Mouse (Mus musculus) kidney, postnatal 0 days (tissue): ENCODE results near the gene Prpf3. TPM values are rescaled to one million over a fixed set of nuclear protein-coding genes. Genes with fewer than 3 reads are reported as not detected.
A peak's percentile ranks its signal among the peaks of the same experiment; 100 is the strongest.

ENCODE experiments used
- ATAC-seq: fragments of 200-750 bp; cut with Nextera tagmentation; replicated peaks from 2 replicates; pipeline ENCODE4 v1.8.0; 2017; ENCODE audit warnings: low read depth, moderate number of reproducible peaks, moderate TSS enrichment, moderate library complexity; ENCODE audit not compliant: low FRiP score
- DNase-seq: peaks from one replicate; pipeline ENCODE4 v3.0.0-alpha.2; 2016; ENCODE audit warnings: low spot score
- H3K27ac ChIP-seq: fragments of 300-500 bp; sonication (generic); 2 replicates; pipeline ENCODE4 v1.5.1; 2014; ENCODE audit warnings: mild to moderate bottlenecking
- H3K27me3 ChIP-seq: fragments of 300-500 bp; sonication (generic); 2 replicates; pipeline ENCODE4 v1.6.1; 2014; ENCODE audit warnings: low read length, mixed read lengths; ENCODE audit not compliant: insufficient read depth
- H3K36me3 ChIP-seq: fragments of 300-500 bp; sonication (generic); 2 replicates; pipeline ENCODE4 v1.6.1; 2014; ENCODE audit warnings: low read length, mixed read lengths; ENCODE audit not compliant: insufficient read depth
- H3K4me1 ChIP-seq: fragments of 300-500 bp; sonication (generic); replicated peaks from 2 replicates; pipeline ENCODE4 v1.6.1; 2014; ENCODE audit warnings: antibody characterized with exemption, low read length, mixed read lengths; ENCODE audit not compliant: insufficient read depth
- H3K4me2 ChIP-seq: fragments of 300-500 bp; sonication (generic); 2 replicates; pipeline ENCODE4 v1.6.1; 2014; ENCODE audit warnings: mild to moderate bottlenecking, low read length, moderate library complexity, mixed read lengths
- H3K4me3 ChIP-seq: fragments of 300-500 bp; sonication (generic); replicated peaks from 2 replicates; pipeline ENCODE4 v1.5.1; 2014; ENCODE audit warnings: low read depth, low read length
- H3K9ac ChIP-seq: fragments of 300-500 bp; sonication (generic); 2 replicates; pipeline ENCODE4 v1.6.1; 2014; ENCODE audit warnings: low read depth, low read length
- H3K9me3 ChIP-seq: fragments of 300-500 bp; sonication (generic); replicated peaks from 2 replicates; pipeline ENCODE4 v1.6.1; 2016; ENCODE audit warnings: low read length, inconsistent platforms, mixed read lengths
- CTCF ChIP-seq: IDR thresholded peaks from 2 replicates; pipeline ENCODE4 v1.5.1; 2016; ENCODE audit warnings: antibody characterized with exemption, low read depth, mild to moderate bottlenecking, moderate library complexity
- WGBS: fragments of 180-500 bp; shearing (Covaris S2); extraction: QIAGEN DNeasy Blood & Tissue Kit; methylation state at CpG from one replicate; pipeline ENCODE4 v1.1.7; 2014; 5-methylcytosine and 5-hydroxymethylcytosine counted together
- polyA plus RNA-seq: library from polyadenylated mRNA; unstranded; fragments of >200 nt; fragmentation: Nextera tagmentation; extraction: Ambion mirVana; gene quantifications from 2 replicates; pipeline ENCODE4 v1.2.1, GENCODE M21; 2015

Gene Prpf3
- polyA plus RNA-seq, 1 experiment from 2014 or later, result 31.2 TPM

DNA sequence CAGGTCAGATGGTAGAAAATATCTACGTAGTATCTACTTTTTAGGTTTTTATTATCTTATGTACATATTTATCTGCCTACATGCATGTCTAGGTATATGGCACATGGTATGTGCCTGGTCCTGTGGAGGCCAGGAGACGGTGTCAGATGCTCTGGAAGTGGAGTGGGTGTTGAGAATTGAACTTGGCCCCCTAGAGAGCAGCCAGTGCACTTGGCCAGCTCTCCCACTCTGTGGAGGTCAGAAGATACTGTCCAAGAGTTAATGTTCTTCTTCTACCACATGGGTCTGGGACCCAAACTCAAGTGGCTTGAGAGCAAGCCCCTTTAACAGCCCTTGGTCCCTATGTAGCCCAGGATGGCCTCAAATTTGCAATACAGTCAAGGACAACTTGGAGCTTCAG lies 11.7 kb upstream of the Prpf3 start:
- Histone ChIP-seq H3K27me3 (no peaks in the 10 kb centered on the region), H3K4me2 (no peak overlapping the region), H3K4me1 (no peaks in the 10 kb centered on the region; the same call in 1 of the 2 replicates), H3K9ac (no peak overlapping the region), H3K27ac (no peak overlapping the region), H3K4me3 (no peak overlapping the region), H3K36me3 (peaks cover 19% of the 10 kb centered on the region; the same call in 1 of the 2 replicates), H3K9me3 (no peaks in the 10 kb centered on the region)
- 98% methylated on average over 2 of the region's 2 CpGs for WGBS
- no peak for ATAC-seq
- DNase-seq, result no peak
- no peak for TF ChIP-seq CTCF

DNA sequence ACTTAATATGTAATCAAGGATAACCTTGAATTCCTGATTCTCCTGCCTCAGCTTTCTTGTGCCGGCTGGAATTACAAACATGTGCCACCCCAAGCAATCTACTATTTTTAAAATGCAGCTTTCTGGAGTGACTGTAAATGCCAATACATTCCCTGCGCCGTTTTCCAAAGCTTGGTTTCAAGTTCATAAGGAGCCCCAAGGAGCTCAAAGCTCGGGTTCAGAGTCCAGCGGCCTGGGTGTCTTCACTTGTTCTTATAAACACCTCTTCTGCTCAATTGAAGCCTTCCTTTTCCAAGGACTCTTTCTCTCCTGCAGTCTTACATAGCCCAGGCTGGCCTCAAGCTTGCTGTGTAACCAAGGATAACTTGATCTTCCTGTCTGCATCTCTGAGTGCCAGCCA lies 10.4 kb upstream of the Prpf3 start:
- H3K4me2 ChIP-seq, result no peak overlapping the region
- H3K9me3 ChIP-seq, result no peaks in the 10 kb centered on the region
- no peaks in the 10 kb centered on the region for H3K4me1 ChIP-seq
- no peak for TF ChIP-seq CTCF
- no peak overlapping the region for H3K27ac ChIP-seq
- no peaks in the 10 kb centered on the region for H3K27me3 ChIP-seq
- no peak overlapping the region for H3K9ac ChIP-seq
- H3K36me3 ChIP-seq, result peaks cover 19% of the 10 kb centered on the region; the same call in 1 of the 2 replicates
- ATAC-seq (no peak), DNase-seq (no peak)
- WGBS, result 89% methylated on average over 5 of the region's 5 CpGs
- no peak overlapping the region for H3K4me3 ChIP-seq

DNA sequence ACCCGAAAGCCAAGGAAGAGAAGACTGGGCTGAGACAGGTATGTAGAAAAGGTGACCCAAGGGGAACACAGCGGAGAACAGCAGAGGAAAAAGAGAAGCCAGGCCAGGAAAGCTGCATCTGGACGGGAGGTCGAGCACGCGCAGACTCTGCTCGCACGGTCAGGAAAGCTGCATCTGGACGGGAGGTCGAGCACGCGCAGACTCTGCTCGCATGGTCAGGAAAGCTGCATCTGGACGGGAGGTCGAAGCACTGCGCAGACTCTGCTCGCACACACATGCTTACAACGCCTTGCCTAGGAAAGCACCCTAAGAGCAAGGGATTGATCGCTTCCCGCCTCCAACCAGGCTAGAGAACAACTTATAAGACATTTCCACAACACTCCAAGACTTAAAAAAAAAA lies 9.9 kb upstream of the Prpf3 start:
- peaks cover 19% of the 10 kb centered on the region; the same call in 1 of the 2 replicates for H3K36me3 ChIP-seq
- ATAC-seq, result no peak
- H3K4me3 ChIP-seq, result no peak overlapping the region
- no peaks in the 10 kb centered on the region for H3K9me3 ChIP-seq
- H3K27ac ChIP-seq, result no peak overlapping the region
- no peaks in the 10 kb centered on the region for H3K4me1 ChIP-seq
- no peak for DNase-seq
- WGBS, result 92% methylated on average over 20 of the region's 20 CpGs
- no peaks in the 10 kb centered on the region for H3K27me3 ChIP-seq
- H3K4me2 ChIP-seq, result no peak overlapping the region
- no peak for TF ChIP-seq CTCF
- no peak overlapping the region for H3K9ac ChIP-seq

DNA sequence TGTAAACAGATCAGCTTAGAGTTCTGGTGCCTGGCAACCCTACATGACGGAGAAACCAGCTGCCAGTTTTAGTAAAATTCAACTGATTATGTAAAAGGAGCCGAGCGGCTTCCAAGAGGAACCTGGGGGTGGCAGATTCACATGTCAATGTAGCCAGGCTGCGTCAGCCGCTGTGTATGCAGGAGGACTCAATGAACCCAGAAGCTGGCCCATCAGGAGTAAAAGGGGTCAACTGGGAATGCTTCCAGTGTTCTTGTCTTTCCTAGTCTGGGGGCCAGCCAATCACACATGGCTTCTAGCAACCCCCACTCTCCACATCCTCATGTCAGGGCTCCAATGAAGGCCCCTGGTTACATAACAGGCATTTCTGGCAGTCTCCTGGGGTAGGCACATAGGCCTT lies 9.4 kb upstream of the Prpf3 start:
- no peak overlapping the region for H3K4me2 ChIP-seq
- no peak overlapping the region for H3K4me3 ChIP-seq
- ATAC-seq, result no peak
- WGBS, result 69% methylated on average over 5 of the region's 5 CpGs
- no peaks in the 10 kb centered on the region for H3K4me1 ChIP-seq
- H3K9me3 ChIP-seq, result no peaks in the 10 kb centered on the region
- no peak for TF ChIP-seq CTCF
- H3K36me3 ChIP-seq, result peaks cover 19% of the 10 kb centered on the region; the same call in 1 of the 2 replicates
- no peak overlapping the region for H3K27ac ChIP-seq
- no peak for DNase-seq
- H3K9ac ChIP-seq, result no peak overlapping the region
- no peaks in the 10 kb centered on the region for H3K27me3 ChIP-seq

DNA sequence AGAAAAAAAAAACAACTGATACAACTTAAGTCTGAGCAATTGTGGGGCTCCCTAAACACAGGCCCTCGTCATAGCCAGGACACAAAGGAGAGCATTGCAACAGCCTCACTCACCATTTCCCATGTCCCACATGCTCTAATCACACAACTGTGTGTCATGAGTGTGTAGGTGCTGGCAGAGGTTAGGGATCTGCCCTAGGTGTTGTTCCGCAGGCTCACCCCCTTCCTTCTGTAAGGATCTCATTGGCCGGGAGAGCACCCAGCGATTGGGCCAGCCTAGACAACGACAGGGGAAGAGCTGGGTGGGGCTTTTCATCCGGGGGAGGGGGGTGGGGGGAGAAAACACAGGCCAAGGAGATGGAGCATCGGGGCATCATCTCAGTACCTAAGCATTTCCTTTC lies 7.9 kb upstream of the Prpf3 start:
- 65% methylated on average over 7 of the region's 7 CpGs for WGBS
- Histone ChIP-seq H3K4me1 (no peaks in the 10 kb centered on the region), H3K9me3 (no peaks in the 10 kb centered on the region), H3K27me3 (no peaks in the 10 kb centered on the region), H3K4me3 (no peak overlapping the region), H3K36me3 (peaks cover 12% of the 10 kb centered on the region; the same call in 1 of the 2 replicates), H3K27ac (no peak overlapping the region), H3K4me2 (no peak overlapping the region), H3K9ac (no peak overlapping the region)
- DNase-seq, result no peak
- no peak for ATAC-seq
- TF ChIP-seq CTCF, result no peak

DNA sequence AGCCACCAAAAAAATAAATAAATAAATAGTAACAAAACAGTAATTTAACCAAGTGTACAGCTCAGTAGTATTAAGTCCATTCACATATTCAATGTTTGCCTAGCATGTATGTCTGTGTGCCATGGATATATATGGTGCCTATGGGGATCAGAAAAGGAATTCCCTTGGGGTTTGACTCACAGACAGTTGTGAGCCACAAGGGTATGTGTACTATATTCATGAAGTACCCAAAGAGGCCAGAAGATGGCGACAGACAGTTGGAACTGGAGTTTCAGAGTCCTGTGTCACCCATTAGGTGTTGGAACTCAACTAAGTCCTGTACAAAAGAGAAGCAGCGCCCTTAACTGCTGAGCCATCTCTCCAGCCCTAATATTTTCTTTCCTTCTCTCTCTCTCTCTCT lies 6.1 kb upstream of the Prpf3 start:
- DNase-seq (peak; percentile 89), ATAC-seq (peak; percentile 68; the same call in 1 of the 2 replicates)
- WGBS, result 45% methylated on average over 2 of the region's 2 CpGs
- peak; percentile 91 for TF ChIP-seq CTCF
- H3K9ac ChIP-seq, result no peak overlapping the region
- H3K27me3 ChIP-seq, result no peaks in the 10 kb centered on the region
- no peak overlapping the region for H3K27ac ChIP-seq
- H3K36me3 ChIP-seq, result 0 out of 2 replicates have a peak, but pooled peaks cover 10% of the 10 kb centered on the region
- no peak overlapping the region for H3K4me2 ChIP-seq
- H3K9me3 ChIP-seq, result no peaks in the 10 kb centered on the region
- H3K4me3 ChIP-seq, result no peak overlapping the region
- no peaks in the 10 kb centered on the region for H3K4me1 ChIP-seq

DNA sequence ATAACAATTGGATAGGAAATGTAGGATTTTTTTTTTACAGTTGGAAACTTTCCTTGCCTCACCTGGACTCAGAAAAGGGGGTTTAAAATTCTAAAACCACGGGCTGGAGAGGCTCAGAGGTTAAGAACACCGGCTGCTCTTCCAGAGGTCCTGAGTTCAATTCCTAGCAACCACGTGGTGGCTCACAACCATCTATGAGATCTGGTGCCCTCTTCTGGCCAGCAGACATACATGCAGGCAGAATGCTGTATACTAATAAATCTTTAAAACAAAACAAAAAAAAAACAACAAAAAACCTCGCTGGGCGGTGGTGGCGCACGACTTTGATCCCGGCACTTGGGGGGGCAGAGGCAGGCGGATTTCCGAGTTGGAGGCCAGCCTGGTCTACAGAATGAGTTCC lies 5.5 kb upstream of the Prpf3 start:
- no peaks in the 10 kb centered on the region for H3K9me3 ChIP-seq
- H3K36me3 ChIP-seq, result 0 out of 2 replicates have a peak, but pooled peaks cover 10% of the 10 kb centered on the region
- H3K4me1 ChIP-seq, result no peaks in the 10 kb centered on the region
- WGBS, result 78% methylated on average over 10 of the region's 10 CpGs
- H3K27me3 ChIP-seq, result no peaks in the 10 kb centered on the region
- no peak overlapping the region for H3K9ac ChIP-seq
- H3K27ac ChIP-seq, result no peak overlapping the region
- ATAC-seq (no peak), DNase-seq (peak; percentile 19)
- no peak overlapping the region for H3K4me2 ChIP-seq
- no peak overlapping the region for H3K4me3 ChIP-seq
- peak; percentile 66 for TF ChIP-seq CTCF
